Mouse (Mus musculus) heart, embryonic 14.5 days (tissue): ENCODE results near the gene Dpp10. TPM values are rescaled to one million over a fixed set of nuclear protein-coding genes. Genes with fewer than 3 reads are reported as not detected.

Source experiments
- ATAC-seq: fragments of 200-750 bp; cut with Nextera tagmentation; 2 replicates; pipeline ENCODE4 v1.8.0; 2017; ENCODE audit warnings: low read depth, moderate TSS enrichment; ENCODE audit not compliant: insufficient number of reproducible peaks, insufficient read depth, low FRiP score
- H3K27ac ChIP-seq, 2 experiments: fragments of 200-500 bp in 1 of 2; fragments of 300-500 bp in 1 of 2; sonication (generic) in 1 of 2; replicated peaks in 1 of 2; 2 replicates each; pipeline ENCODE4 v1.5.1; 2012 to 2014; ENCODE audit warnings: low read depth in 2 of 2, low read length in 2 of 2, control low read depth in 1 of 2, mild to moderate bottlenecking in 1 of 2, mixed read lengths in 1 of 2; ENCODE audit not compliant: control insufficient read depth in 1 of 2, insufficient read depth in 1 of 2
- H3K27me3 ChIP-seq: fragments of 300-500 bp; sonication (generic); 2 replicates; pipeline ENCODE4 v1.6.1; 2014; ENCODE audit warnings: mild to moderate bottlenecking, low read length, control low read depth; ENCODE audit not compliant: control insufficient read depth, insufficient read depth
- H3K36me3 ChIP-seq: fragments of 300-500 bp; sonication (generic); 2 replicates; pipeline ENCODE4 v1.6.1; 2014; ENCODE audit warnings: mild to moderate bottlenecking, control low read depth, low read length, mixed read lengths; ENCODE audit not compliant: control insufficient read depth, insufficient read depth
- H3K4me1 ChIP-seq, 2 experiments: fragments of 200-500 bp in 1 of 2; fragments of 300-500 bp in 1 of 2; sonication (generic) in 1 of 2; 2 replicates each; pipeline ENCODE4 v1.6.1; 2012 to 2014; ENCODE audit warnings: low read length in 2 of 2, control low read depth in 1 of 2, mixed read lengths in 1 of 2; ENCODE audit not compliant: control insufficient read depth in 2 of 2, insufficient read depth in 2 of 2
- H3K4me2 ChIP-seq: fragments of 300-500 bp; sonication (generic); 2 replicates; pipeline ENCODE4 v1.6.1; 2014; ENCODE audit warnings: mild to moderate bottlenecking, low read length
- H3K4me3 ChIP-seq, 2 experiments: fragments of 200-500 bp in 1 of 2; fragments of 300-500 bp in 1 of 2; sonication (generic) in 1 of 2; 2 replicates each; pipeline ENCODE4 v1.5.1; 2012 to 2014; ENCODE audit warnings: low read length in 2 of 2, mild to moderate bottlenecking in 2 of 2, control low read depth in 1 of 2, low read depth in 1 of 2, moderate library complexity in 1 of 2; ENCODE audit not compliant: control insufficient read depth in 1 of 2, insufficient read depth in 1 of 2
- H3K9ac ChIP-seq: fragments of 300-500 bp; sonication (generic); 2 replicates; pipeline ENCODE4 v1.6.1; 2014; ENCODE audit warnings: mild to moderate bottlenecking, low read length
- H3K9me3 ChIP-seq: fragments of 300-500 bp; sonication (generic); 2 replicates; pipeline ENCODE4 v1.6.1; 2016; ENCODE audit warnings: low read length, control low read depth; ENCODE audit not compliant: control insufficient read depth
- WGBS: fragments of 180-500 bp; shearing (Covaris S2); extraction: QIAGEN DNeasy Blood & Tissue Kit; methylation state at CpG from one replicate; pipeline ENCODE4 v1.1.7; 2014; 5-methylcytosine and 5-hydroxymethylcytosine counted together
- polyA plus RNA-seq: library from polyadenylated mRNA; unstranded; fragments of >200 nt; fragmentation: Nextera tagmentation; extraction: Ambion mirVana; gene quantifications from 2 replicates; pipeline ENCODE4 v1.2.1, GENCODE M21; 2014

Dpp10 gene
- polyA plus RNA-seq: 0.12 TPM in 1 of 2 replicates, not detected in the other

DNA sequence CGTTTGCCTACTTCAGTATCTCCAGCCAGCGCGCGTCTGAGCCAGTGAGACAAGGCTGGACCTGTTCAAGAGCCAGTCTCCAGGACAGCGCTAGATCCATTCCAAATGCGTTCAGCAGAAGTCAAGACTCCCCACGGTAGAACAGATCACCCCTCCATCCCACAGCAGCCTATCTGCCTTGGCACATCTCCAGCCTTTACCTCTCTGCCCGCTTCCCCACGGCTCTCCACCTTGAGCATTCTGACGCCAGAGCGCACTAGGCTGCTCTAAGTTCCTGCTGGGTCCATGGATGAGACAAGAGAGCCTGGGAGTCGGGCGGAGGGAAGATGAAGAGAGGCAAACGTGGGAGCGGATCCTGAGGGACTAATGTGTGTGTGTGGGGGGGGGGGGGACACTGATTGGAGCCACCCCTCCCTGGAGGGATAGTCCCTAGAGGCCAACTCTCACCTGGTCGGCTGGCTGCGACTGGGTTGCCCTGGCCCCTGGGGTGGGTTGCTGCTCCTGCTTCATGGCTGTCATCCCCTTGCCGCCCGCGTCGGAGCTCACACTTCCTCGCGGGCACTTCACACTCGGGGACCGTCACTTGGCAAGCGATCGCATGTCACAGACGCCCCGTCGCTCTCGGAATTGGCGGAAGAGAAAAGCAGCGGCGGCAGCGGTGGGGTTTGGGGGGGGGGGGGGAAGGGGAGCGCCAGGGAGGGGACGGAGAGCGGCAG, at the start of gene Dpp10:
Gene Dpp10 (minus strand): TSS at position 635 of the 716 bp plus-strand sequence.
- under 1% methylated on average over 32 of the region's 38 CpGs for WGBS
- Histone ChIP-seq H3K4me2 (peak within 1 kb of the TSS; percentile 82), H3K27ac (no peak within 1 kb of the TSS), H3K9ac (no peak within 1 kb of the TSS), H3K36me3 (no peaks in the 10 kb centered on the region), H3K4me1 (no peaks in the 10 kb centered on the region), H3K9me3 (no peaks in the 10 kb centered on the region), H3K4me3 (peak within 1 kb of the TSS; percentile 39 to 41), H3K27me3 (peaks cover 45% of the 10 kb centered on the region)
- no peak for ATAC-seq

DNA sequence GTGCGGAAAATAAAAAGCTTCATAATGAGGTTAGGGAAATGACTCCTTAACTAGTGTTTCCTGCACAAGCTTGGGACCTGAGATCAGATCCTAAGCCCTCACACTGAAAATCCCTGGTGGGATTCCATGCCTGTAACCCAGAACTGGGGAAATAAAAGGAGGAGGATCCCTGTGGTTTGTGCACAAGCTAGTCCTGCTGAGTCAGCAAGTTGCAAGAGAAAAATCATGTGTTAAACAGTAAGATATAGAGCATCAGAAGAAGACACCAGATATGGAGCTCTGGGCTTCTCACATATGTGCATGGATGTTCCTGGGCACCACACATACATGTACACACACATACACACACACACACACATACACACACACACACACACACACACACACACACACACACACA, 3.2 kb upstream of the Dpp10 start:
- WGBS: 67% methylated on average over 1 of the region's 1 CpGs
- no peak overlapping the region for H3K4me2 ChIP-seq
- H3K9me3 ChIP-seq: no peaks in the 10 kb centered on the region
- H3K9ac ChIP-seq: no peak overlapping the region
- ATAC-seq: no peak
- no peak overlapping the region for H3K4me3 ChIP-seq
- no peaks in the 10 kb centered on the region for H3K36me3 ChIP-seq
- peaks cover 38% of the 10 kb centered on the region for H3K27me3 ChIP-seq
- no peaks in the 10 kb centered on the region for H3K4me1 ChIP-seq
- H3K27ac ChIP-seq: no peak overlapping the region

DNA sequence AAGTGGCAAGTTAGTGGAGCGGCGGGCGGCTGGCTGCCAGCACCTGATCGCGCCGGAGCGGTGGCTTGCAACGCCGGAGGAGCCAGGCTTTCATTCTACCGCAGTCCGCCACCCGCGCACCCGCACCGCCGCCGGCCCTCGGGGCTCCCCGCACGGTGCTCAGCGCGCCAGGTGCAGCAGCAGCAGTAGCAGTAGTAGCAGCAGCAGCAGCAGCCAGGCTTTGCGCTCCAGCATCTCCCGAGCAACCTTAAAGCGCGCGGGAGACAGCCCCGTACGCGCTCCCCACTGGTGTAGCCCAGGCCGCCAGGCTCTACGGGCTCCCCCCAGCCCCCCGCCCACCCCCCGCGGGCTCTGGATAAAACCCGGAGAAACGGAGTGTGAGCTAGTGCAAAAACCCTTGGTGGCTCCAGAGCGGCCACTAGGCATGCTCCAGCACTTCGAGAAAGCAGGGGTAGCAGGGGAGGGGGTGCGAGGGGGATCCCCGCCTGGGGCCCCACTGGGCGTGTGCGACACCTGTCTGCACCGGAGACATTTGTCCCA, 472 bp upstream of the Dpp10 start:
- under 1% methylated on average over 43 of the region's 44 CpGs for WGBS
- no peaks in the 10 kb centered on the region for H3K4me1 ChIP-seq
- no peaks in the 10 kb centered on the region for H3K36me3 ChIP-seq
- H3K27me3 ChIP-seq: peaks cover 45% of the 10 kb centered on the region
- peak overlapping the region; percentile 82 for H3K4me2 ChIP-seq
- H3K9ac ChIP-seq: no peak overlapping the region
- H3K9me3 ChIP-seq: no peaks in the 10 kb centered on the region
- peak overlapping the region; percentile 39 to 41 for H3K4me3 ChIP-seq
- H3K27ac ChIP-seq: no peak overlapping the region
- no peak for ATAC-seq

DNA sequence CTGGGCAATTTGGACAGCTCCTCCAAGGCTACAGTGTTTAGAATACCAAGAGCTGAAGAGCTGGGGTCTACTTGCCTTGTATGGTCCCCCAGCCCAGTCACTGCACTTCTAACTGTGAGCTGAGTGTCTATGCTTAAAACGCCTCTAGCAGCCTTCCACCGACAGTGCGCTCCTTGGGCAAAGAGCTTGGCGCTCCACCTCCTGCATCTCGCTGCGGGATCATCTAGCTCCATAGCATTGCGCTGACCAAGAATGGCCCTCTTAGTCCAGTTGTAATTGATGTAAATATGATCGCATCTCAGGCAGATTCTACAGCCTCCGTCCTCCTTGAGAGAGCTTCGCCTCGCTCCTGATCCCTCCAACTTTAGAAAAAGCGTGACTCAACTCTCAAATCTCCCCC, 1.2 kb downstream of the Dpp10 start:
- no peak overlapping the region for H3K4me3 ChIP-seq
- no peak overlapping the region for H3K9ac ChIP-seq
- peaks cover 45% of the 10 kb centered on the region for H3K27me3 ChIP-seq
- H3K27ac ChIP-seq: no peak overlapping the region
- H3K4me2 ChIP-seq: no peak overlapping the region
- WGBS: 14% methylated on average over 12 of the region's 12 CpGs
- no peaks in the 10 kb centered on the region for H3K9me3 ChIP-seq
- ATAC-seq: no peak
- no peaks in the 10 kb centered on the region for H3K36me3 ChIP-seq
- no peaks in the 10 kb centered on the region for H3K4me1 ChIP-seq

DNA sequence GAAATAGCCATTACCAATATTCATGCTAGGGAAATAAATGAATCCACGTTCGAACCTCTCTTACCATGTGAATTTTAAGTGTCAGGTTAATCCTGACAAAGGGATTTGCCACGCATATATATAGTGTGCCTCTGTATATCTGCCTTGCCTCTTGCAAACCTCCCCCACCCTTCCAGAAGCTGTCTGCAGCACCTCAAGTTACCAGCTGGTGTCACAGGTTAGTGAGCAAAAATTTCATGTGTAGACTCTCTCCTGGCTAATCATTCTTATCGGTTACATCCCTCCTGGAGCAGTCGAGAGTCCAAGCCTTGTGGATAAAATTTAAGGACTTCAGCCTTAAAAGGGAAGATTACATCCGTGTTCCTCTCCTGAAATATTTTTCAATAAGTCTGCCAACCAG, 1.9 kb downstream of the Dpp10 start:
- ATAC-seq: no peak
- Histone ChIP-seq H3K4me2 (no peak overlapping the region), H3K27ac (no peak overlapping the region), H3K9ac (no peak overlapping the region), H3K9me3 (no peaks in the 10 kb centered on the region), H3K4me3 (no peak overlapping the region), H3K36me3 (no peaks in the 10 kb centered on the region), H3K27me3 (peaks cover 45% of the 10 kb centered on the region), H3K4me1 (no peaks in the 10 kb centered on the region)
- 51% methylated on average over 6 of the region's 6 CpGs for WGBS

DNA sequence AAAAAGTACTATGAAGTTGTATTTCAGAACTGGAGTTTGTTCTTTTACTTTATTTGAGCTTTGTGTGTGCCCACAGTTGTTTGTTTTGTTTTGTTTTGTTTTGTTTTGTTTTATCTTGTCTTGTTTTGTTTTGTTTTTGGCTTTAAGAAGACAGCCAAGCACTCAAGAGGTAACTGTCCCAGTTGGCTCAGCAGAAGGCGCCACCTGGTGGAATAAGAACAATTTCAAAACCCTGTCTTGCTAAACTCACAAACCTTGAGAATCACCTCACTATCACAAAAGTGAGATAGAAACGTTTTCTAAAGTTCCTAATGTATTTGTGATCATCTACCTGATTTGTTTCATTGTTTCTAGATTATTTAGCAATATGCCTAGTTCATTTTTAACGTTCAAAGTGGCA, 3.8 kb downstream of the Dpp10 start:
- no peaks in the 10 kb centered on the region for H3K9me3 ChIP-seq
- no peaks in the 10 kb centered on the region for H3K36me3 ChIP-seq
- no peak overlapping the region for H3K27ac ChIP-seq
- H3K4me3 ChIP-seq: no peak overlapping the region
- WGBS: 2% methylated on average over 3 of the region's 3 CpGs
- no peak overlapping the region for H3K9ac ChIP-seq
- H3K4me1 ChIP-seq: no peaks in the 10 kb centered on the region
- no peak overlapping the region for H3K4me2 ChIP-seq
- ATAC-seq: no peak
- H3K27me3 ChIP-seq: peaks cover 36% of the 10 kb centered on the region

DNA sequence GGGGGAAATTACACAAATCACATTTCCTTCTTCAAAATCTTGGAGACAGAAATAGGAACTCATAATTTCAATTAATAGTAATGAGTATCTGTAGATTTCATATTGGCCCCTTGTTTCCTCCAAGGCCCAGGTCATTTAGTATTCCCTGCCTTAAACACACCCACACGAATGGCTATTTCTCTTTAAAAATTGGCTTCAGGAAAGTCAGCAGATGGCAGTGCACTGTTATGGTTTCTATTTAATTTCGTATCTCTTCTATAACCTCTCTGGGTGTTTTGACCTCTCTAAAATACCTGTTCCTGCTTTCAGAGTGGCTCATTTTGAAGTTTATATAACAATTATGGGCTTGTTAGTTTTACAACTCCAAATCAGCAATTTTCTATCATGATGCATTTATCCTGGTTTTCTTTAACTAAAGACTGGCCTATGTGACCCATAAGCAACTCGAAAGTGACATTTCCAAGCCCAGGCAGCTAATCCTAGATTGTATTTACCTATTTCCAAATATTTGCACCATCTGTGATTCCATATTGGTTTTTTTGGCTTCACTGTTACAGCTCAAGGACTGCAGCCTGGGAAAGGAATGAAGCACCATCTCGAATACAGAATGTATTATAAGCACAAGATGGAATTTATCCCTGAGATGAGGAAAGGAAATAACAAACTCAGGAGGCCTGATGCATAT, 9.9 kb downstream of the Dpp10 start:
- 61% methylated on average over 4 of the region's 4 CpGs for WGBS
- ATAC-seq: no peak
- H3K9me3 ChIP-seq: no peaks in the 10 kb centered on the region

More for the DNA sequence above, 9.9 kb downstream of the Dpp10 start:
- Histone ChIP-seq H3K36me3 (no peaks in the 10 kb centered on the region), H3K27ac (no peak overlapping the region), H3K4me1 (no peaks in the 10 kb centered on the region), H3K9ac (no peak overlapping the region), H3K27me3 (no peaks in the 10 kb centered on the region), H3K4me3 (no peak overlapping the region), H3K4me2 (no peak overlapping the region)
